Mouse (Mus musculus): ENCODE results near the gene Naaladl1. TPM values are rescaled to one million over a fixed set of nuclear protein-coding genes. Genes with fewer than 3 reads are reported as not detected.

The Naaladl1 gene
- total RNA-seq, 2 experiments from 2014 or later, result not detected

Other genes starting within 250 kb of the Naaladl1 start
- gene Frmd8, start 230.5 kb upstream of the Naaladl1 start, total RNA-seq (2021), result 1 to 10 TPM; 7.1 to 7.7 TPM
- 1 to 10 TPM; 2.1 to 2.3 TPM for gene Slc25a45, start 228.0 kb upstream of the Naaladl1 start, total RNA-seq (2021)
- under 1 TPM; 0.42 to 0.66 TPM for gene Tigd3, start 211.6 kb upstream of the Naaladl1 start, total RNA-seq (2021)
- gene Dpf2, start 192.8 kb upstream of the Naaladl1 start, total RNA-seq (2021), result 10 to 100 TPM; 71.9 to 78.2 TPM
- gene Cdc42ep2, start 181.0 kb upstream of the Naaladl1 start, total RNA-seq (2021), result 10 to 100 TPM; 14.4 to 18.3 TPM
- gene Pola2, start 141.6 kb upstream of the Naaladl1 start, total RNA-seq (2021), result 10 to 100 TPM; 10.9 to 13.2 TPM
- gene Slc22a20, start 119.6 kb upstream of the Naaladl1 start, total RNA-seq (2021), result not detected
- 10 to 100 TPM; 77.0 to 81.1 TPM for gene Capn1, start 89.9 kb upstream of the Naaladl1 start, total RNA-seq (2021)
- 10 to 100 TPM; 13.5 to 15.9 TPM for gene Syvn1, start 59.2 kb upstream of the Naaladl1 start, total RNA-seq (2021)
- gene Mrpl49, start 48.0 kb upstream of the Naaladl1 start, total RNA-seq (2021), result 10 to 100 TPM; 29.1 to 30.6 TPM
- 100 to 1,000 TPM; 481 to 546 TPM for gene Fau, start 47.9 kb upstream of the Naaladl1 start, total RNA-seq (2021)
- 1 to 10 TPM; 9.2 to 9.9 TPM for gene Znhit2, start 44.6 kb upstream of the Naaladl1 start, total RNA-seq (2021)
- 1 to 10 TPM; 3.7 to 4.5 TPM for gene Tm7sf2, start 37.4 kb upstream of the Naaladl1 start, total RNA-seq (2021)
- 10 to 100 TPM; 20.4 to 24.0 TPM for gene Vps51, start 28.6 kb upstream of the Naaladl1 start, total RNA-seq (2021)
- gene Tmem262, start 25.7 kb upstream of the Naaladl1 start, total RNA-seq (2021), result not detected
- gene Gm28374, start 23.5 kb upstream of the Naaladl1 start, total RNA-seq (2021), result not detected
- 10 to 100 TPM; 11.9 to 14.6 TPM for gene Zfpl1, start 20.8 kb upstream of the Naaladl1 start, total RNA-seq (2021)
- 1 to 10 TPM in 1 of 2 experiments, under 1 TPM in 1; 0.84 to 1.3 TPM for gene Cdca5, start 20.8 kb upstream of the Naaladl1 start, total RNA-seq (2021)
- gene AC131692.1, start 11.4 kb upstream of the Naaladl1 start, total RNA-seq (2021), result not detected
- gene Sac3d1, start 12.9 kb downstream of the Naaladl1 start, total RNA-seq (2021), result 10 to 100 TPM in 1 of 2 experiments, 1 to 10 TPM in 1; 8.8 to 14.4 TPM
- 10 to 100 TPM in 1 of 2 experiments, 1 to 10 TPM in 1; 8.2 to 11.9 TPM for gene Snx15, start 22.5 kb downstream of the Naaladl1 start, total RNA-seq (2021)
- gene Batf2, start 35.2 kb downstream of the Naaladl1 start, total RNA-seq (2021), result under 1 TPM in 1 of 2 experiments, not detected in 1; 0.20 TPM
- 10 to 100 TPM; 53.4 to 55.4 TPM for gene Arl2, start 35.8 kb downstream of the Naaladl1 start, total RNA-seq (2021)
- not detected for gene Majin, start 78.6 kb downstream of the Naaladl1 start, total RNA-seq (2021)
- not detected for gene Gpha2, start 120.6 kb downstream of the Naaladl1 start, total RNA-seq (2021)
- 10 to 100 TPM; 22.4 to 24.7 TPM for gene Ppp2r5b, start 130.1 kb downstream of the Naaladl1 start, total RNA-seq (2021)
- gene Atg2a, start 135.9 kb downstream of the Naaladl1 start, total RNA-seq (2021), result 10 to 100 TPM; 12.7 to 14.6 TPM
- 10 to 100 TPM; 40.5 to 50.8 TPM for gene Ehd1, start 170.9 kb downstream of the Naaladl1 start, total RNA-seq (2021)
- gene Cdc42bpg, start 200.7 kb downstream of the Naaladl1 start, total RNA-seq (2021), result 1 to 10 TPM; 3.4 to 3.9 TPM
- gene Men1, start 229.2 kb downstream of the Naaladl1 start, total RNA-seq (2021), result 10 to 100 TPM; 10.1 to 11.4 TPM
- 10 to 100 TPM in 1 of 2 experiments, 1 to 10 TPM in 1; 9.5 to 14.4 TPM for gene Map4k2, start 235.4 kb downstream of the Naaladl1 start, total RNA-seq (2021)